ENCODE assay signal across 13 mouse cellular contexts in genomic region chr7:25721776-25722175, GRCm38 (mm10). TPM values are rescaled to one million over a fixed set of nuclear protein-coding genes. Genes with fewer than 3 reads are reported as not detected.
DNase-seq lines count a peak whose midpoint lies in the region; ATAC-seq and TF ChIP-seq lines count a peak whose summit lies in the region.
"Not testable (repeated sequence)": the region's sequence is repeated elsewhere in the genome, so short reads cannot be mapped to it uniquely, and the experiment has no call there.
"Had no signal": no experiment of that assay in that cellular context is flagged by ENCODE, and none has a peak within 500 bp of the region (broad histone marks: within the 10 kb centered on the region; RNA-seq: fewer than 3 reads in every experiment).

No protein-coding gene starts in this region.

- not testable (repeated sequence) for H3K9me3 ChIP-seq in G1E (replicated peaks); heart, embryonic 13.5 days; intestine, embryonic 16.5 days (ENCODE audit: control insufficient read depth, low read length); liver, embryonic 12.5 days (replicated peaks); liver, embryonic 15.5 days (replicated peaks)

- H3K27ac ChIP-seq in heart, embryonic 13.5 days (replicated peaks), result peak overlapping the region; percentile 48
- peak overlapping the region; percentile 10; the same call in 1 of the 2 replicates for H3K27ac ChIP-seq in intestine, embryonic 16.5 days (ENCODE audit: low read length)
- peak overlapping the region; percentile 77 for H3K27ac ChIP-seq in liver, embryonic 12.5 days
- H3K27ac ChIP-seq in liver, embryonic 15.5 days (replicated peaks), result peak overlapping the region; percentile 69

- DNase-seq in G1E (ENCODE audit: low spot score), result not testable (repeated sequence)
- DNase-seq in R1 (ENCODE audit: low read depth, low spot score), result peak; percentile 45

- H3K9ac ChIP-seq in heart, embryonic 13.5 days; intestine, embryonic 16.5 days (ENCODE audit: low read depth, low read length): not testable (repeated sequence)
- H3K9ac ChIP-seq in liver, embryonic 12.5 days, result peak overlapping the region; percentile 44; the same call in 1 of the 2 replicates
- H3K9ac ChIP-seq in liver, embryonic 15.5 days, result 0 out of 2 replicates have a peak overlapping the region, but pooled peaks have one; percentile 21

- not testable (repeated sequence) for H3K4me3 ChIP-seq in G1E (ENCODE audit: low read depth, low read length); heart, embryonic 13.5 days; intestine, embryonic 16.5 days (ENCODE audit: low read length); liver, embryonic 12.5 days; liver, embryonic 15.5 days (replicated peaks)

- not testable (repeated sequence) for H3K4me2 ChIP-seq in heart, embryonic 13.5 days; intestine, embryonic 16.5 days (ENCODE audit: low read depth, low read length)
- peak overlapping the region; percentile 39 for H3K4me2 ChIP-seq in liver, embryonic 12.5 days
- peak overlapping the region; percentile 23; the same call in 1 of the 2 replicates for H3K4me2 ChIP-seq in liver, embryonic 15.5 days

- not testable (repeated sequence) for H3K27me3 ChIP-seq in G1E (ENCODE audit: insufficient read depth, low read length); heart, embryonic 13.5 days (replicated peaks); intestine, embryonic 16.5 days (replicated peaks; ENCODE audit: control insufficient read depth, insufficient read depth, low read length); liver, embryonic 12.5 days (replicated peaks); liver, embryonic 15.5 days

- not testable (repeated sequence) for TF ChIP-seq CTCF in G1E (IDR thresholded peaks at IDR 0.05; ENCODE audit: low read depth, low read length)

- peak; percentile 28; the same call in 1 of the 2 replicates for ATAC-seq in G1E (ENCODE audit: extremely low read depth, insufficient number of reproducible peaks, low FRiP score, poor library complexity, severe bottlenecking)
- ATAC-seq in common myeloid progenitor, adult 5-6 weeks (replicated peaks; ENCODE audit: low read depth, poor library complexity, severe bottlenecking), result peak; percentile 17; the same call in 1 of the 2 replicates
- not testable (repeated sequence) for ATAC-seq in heart, embryonic 13.5 days (ENCODE audit: extremely low read depth, insufficient number of reproducible peaks, low FRiP score, low TSS enrichment); intestine, embryonic 16.5 days; liver, embryonic 15.5 days (ENCODE audit: insufficient read depth)
- peak; percentile 48; the same call in 1 of the 2 replicates for ATAC-seq in liver, embryonic 12.5 days
- ATAC-seq in megakaryocyte progenitor cell, adult 5-6 weeks (replicated peaks; ENCODE audit: poor library complexity), result peak; percentile 25

- peaks cover 73% of the 10 kb centered on the region for H3K4me1 ChIP-seq in G1E (ENCODE audit: insufficient read depth, low read depth, low read length)
- peaks cover 22% of the 10 kb centered on the region for H3K4me1 ChIP-seq in heart, embryonic 13.5 days
- peaks cover 18% of the 10 kb centered on the region for H3K4me1 ChIP-seq in intestine, embryonic 16.5 days (ENCODE audit: control insufficient read depth, insufficient read depth, low read length)
- H3K4me1 ChIP-seq in liver, embryonic 12.5 days, result peaks cover 54% of the 10 kb centered on the region
- peaks cover 52% of the 10 kb centered on the region for H3K4me1 ChIP-seq in liver, embryonic 15.5 days (replicated peaks)

- H3K36me3 ChIP-seq in G1E (replicated peaks), result peaks cover 80% of the 10 kb centered on the region
- peaks cover 67% of the 10 kb centered on the region for H3K36me3 ChIP-seq in heart, embryonic 13.5 days
- peaks cover 42% of the 10 kb centered on the region for H3K36me3 ChIP-seq in intestine, embryonic 16.5 days (ENCODE audit: control insufficient read depth, insufficient read depth, low read length)
- peaks cover 72% of the 10 kb centered on the region for H3K36me3 ChIP-seq in liver, embryonic 12.5 days
- H3K36me3 ChIP-seq in liver, embryonic 15.5 days (replicated peaks), result peaks cover 75% of the 10 kb centered on the region

RNA-seq across cellular contexts. Expression of gene Ccdc97, which starts 2.9 kb away (rescaled TPM):
- total RNA-seq in G1E (2014; fragmentation: Nextera tagmentation) (41.2 and 52.8 TPM in 2 replicates), G1E (2017) (10.7 and 11.7 TPM in 2 replicates)
- polyA plus RNA-seq in G1E (2012), result 63.1 and 65.3 TPM in 2 replicates
- total RNA-seq in common myeloid progenitor, adult 5-6 weeks (2017), result 11.9 and 17.5 TPM in 2 replicates
- polyA plus RNA-seq in heart, embryonic 13.5 days (2015; fragmentation: Nextera tagmentation; extraction: Ambion mirVana), result 19.7 and 22.1 TPM in 2 replicates
- polyA plus RNA-seq in intestine, embryonic 16.5 days (2015; fragmentation: Nextera tagmentation; extraction: Ambion mirVana), result 21.6 and 22.0 TPM in 2 replicates
- polyA plus RNA-seq in liver, embryonic 12.5 days (2016; fragmentation: Nextera tagmentation; extraction: Ambion mirVana), result 14.7 and 15.2 TPM in 2 replicates
- polyA plus RNA-seq in liver, embryonic 15.5 days (2015; fragmentation: Nextera tagmentation; extraction: Ambion mirVana), result 9.7 and 10.6 TPM in 2 replicates
- 25.1 and 27.4 TPM in 2 replicates for total RNA-seq in megakaryocyte progenitor cell, adult 5-6 weeks (2015)
- 10.5 and 18.3 TPM in 2 replicates for total RNA-seq in megakaryocyte progenitor cell, adult 5-6 weeks (2017)

RNA-seq across cellular contexts. Expression of gene Hnrnpul1, which starts 32.8 kb away (rescaled TPM):
- total RNA-seq in G1E (2014; fragmentation: Nextera tagmentation), result 364 and 375 TPM in 2 replicates
- 106 and 116 TPM in 2 replicates for total RNA-seq in G1E (2017)
- polyA plus RNA-seq in G1E (2012), result 382 and 453 TPM in 2 replicates
- total RNA-seq in common myeloid progenitor, adult 5-6 weeks (2017), result 128 and 173 TPM in 2 replicates
- polyA plus RNA-seq in heart, embryonic 13.5 days (2015; fragmentation: Nextera tagmentation; extraction: Ambion mirVana), result 38.1 and 38.8 TPM in 2 replicates
- 33.9 and 35.7 TPM in 2 replicates for polyA plus RNA-seq in intestine, embryonic 16.5 days (2015; fragmentation: Nextera tagmentation; extraction: Ambion mirVana)
- polyA plus RNA-seq in liver, embryonic 12.5 days (2016; fragmentation: Nextera tagmentation; extraction: Ambion mirVana), result 46.1 and 52.3 TPM in 2 replicates
- polyA plus RNA-seq in liver, embryonic 15.5 days (2015; fragmentation: Nextera tagmentation; extraction: Ambion mirVana), result 26.8 and 28.0 TPM in 2 replicates
- total RNA-seq in megakaryocyte progenitor cell, adult 5-6 weeks (2015), result 132 and 135 TPM in 2 replicates
- total RNA-seq in megakaryocyte progenitor cell, adult 5-6 weeks (2017), result 126 and 141 TPM in 2 replicates

RNA-seq across cellular contexts. Expression of gene Tgfb1, which starts 35.0 kb away (rescaled TPM):
- total RNA-seq in G1E (2014; fragmentation: Nextera tagmentation), result 390 and 397 TPM in 2 replicates
- total RNA-seq in G1E (2017), result 40.8 TPM in 2 replicates
- 1,473 and 1,799 TPM in 2 replicates for polyA plus RNA-seq in G1E (2012)
- total RNA-seq in common myeloid progenitor, adult 5-6 weeks (2017), result 47.9 and 84.6 TPM in 2 replicates
- 4.3 TPM in 2 replicates for polyA plus RNA-seq in heart, embryonic 13.5 days (2015; fragmentation: Nextera tagmentation; extraction: Ambion mirVana)
- polyA plus RNA-seq in intestine, embryonic 16.5 days (2015; fragmentation: Nextera tagmentation; extraction: Ambion mirVana), result 1.4 and 1.8 TPM in 2 replicates
- polyA plus RNA-seq in liver, embryonic 12.5 days (2016; fragmentation: Nextera tagmentation; extraction: Ambion mirVana), result 13.6 and 14.2 TPM in 2 replicates
- polyA plus RNA-seq in liver, embryonic 15.5 days (2015; fragmentation: Nextera tagmentation; extraction: Ambion mirVana), result 5.0 and 6.0 TPM in 2 replicates
- total RNA-seq in megakaryocyte progenitor cell, adult 5-6 weeks (2015), result 237 and 286 TPM in 2 replicates
- 35.7 and 35.8 TPM in 2 replicates for total RNA-seq in megakaryocyte progenitor cell, adult 5-6 weeks (2017)

RNA-seq across cellular contexts. Expression of gene B9d2, which starts 41.2 kb away (rescaled TPM):
- total RNA-seq in G1E (2014; fragmentation: Nextera tagmentation) (21.1 and 26.3 TPM in 2 replicates), G1E (2017) (49.8 and 65.1 TPM in 2 replicates)
- 119 and 131 TPM in 2 replicates for polyA plus RNA-seq in G1E (2012)
- 39.3 and 60.3 TPM in 2 replicates for total RNA-seq in common myeloid progenitor, adult 5-6 weeks (2017)
- 30.8 and 32.8 TPM in 2 replicates for polyA plus RNA-seq in heart, embryonic 13.5 days (2015; fragmentation: Nextera tagmentation; extraction: Ambion mirVana)
- polyA plus RNA-seq in intestine, embryonic 16.5 days (2015; fragmentation: Nextera tagmentation; extraction: Ambion mirVana), result 21.4 and 22.5 TPM in 2 replicates
- polyA plus RNA-seq in liver, embryonic 12.5 days (2016; fragmentation: Nextera tagmentation; extraction: Ambion mirVana), result 24.9 and 29.5 TPM in 2 replicates
- polyA plus RNA-seq in liver, embryonic 15.5 days (2015; fragmentation: Nextera tagmentation; extraction: Ambion mirVana), result 19.9 and 23.2 TPM in 2 replicates
- total RNA-seq in megakaryocyte progenitor cell, adult 5-6 weeks (2015), result 34.4 and 38.7 TPM in 2 replicates
- total RNA-seq in megakaryocyte progenitor cell, adult 5-6 weeks (2017), result 38.2 and 39.8 TPM in 2 replicates

RNA-seq across cellular contexts. Expression of gene Tmem91, which starts 46.8 kb away (rescaled TPM):
- total RNA-seq in G1E (2014; fragmentation: Nextera tagmentation), result 8.6 TPM in 1 of 2 replicates, not detected in the other
- 1.3 and 2.2 TPM in 2 replicates for total RNA-seq in G1E (2017)
- 3.6 TPM in 2 replicates for polyA plus RNA-seq in G1E (2012)
- 0.46 and 0.87 TPM in 2 replicates for total RNA-seq in common myeloid progenitor, adult 5-6 weeks (2017)
- 1.4 and 1.5 TPM in 2 replicates for polyA plus RNA-seq in heart, embryonic 13.5 days (2015; fragmentation: Nextera tagmentation; extraction: Ambion mirVana)
- 1.6 and 2.1 TPM in 2 replicates for polyA plus RNA-seq in intestine, embryonic 16.5 days (2015; fragmentation: Nextera tagmentation; extraction: Ambion mirVana)
- polyA plus RNA-seq in liver, embryonic 12.5 days (2016; fragmentation: Nextera tagmentation; extraction: Ambion mirVana), result 2.0 and 3.2 TPM in 2 replicates
- polyA plus RNA-seq in liver, embryonic 15.5 days (2015; fragmentation: Nextera tagmentation; extraction: Ambion mirVana), result 0.96 and 1.0 TPM in 2 replicates
- 0.69 and 1.0 TPM in 2 replicates for total RNA-seq in megakaryocyte progenitor cell, adult 5-6 weeks (2015)
- not detected in 2 replicates for total RNA-seq in megakaryocyte progenitor cell, adult 5-6 weeks (2017)
- total RNA-seq: gastrocnemius, adult 18-20 months; gastrocnemius, postnatal 36 days; heart, adult 2 months; heart, postnatal 25 days; hematopoietic stem cell, adult 5-6 weeks had no signal
- polyA plus RNA-seq: heart, adult 2 months had no signal

Comparison
In these comparisons a context has a peak if more than half of its experiments do, and no peak if none do; other contexts are left out.
1. H3K27ac ChIP-seq: peak in every context shown above with its lines; median percentile 77 in liver, embryonic 12.5 days; 69 in liver, embryonic 15.5 days; 48 in heart, embryonic 13.5 days; 10 in intestine, embryonic 16.5 days.
2. RNA of gene Tgfb1, which starts 35.0 kb away (polyA plus RNA-seq): 1,473 to 1,799 TPM in G1E; 13.6 to 14.2 TPM in liver, embryonic 12.5 days, 5.0 to 6.0 TPM in liver, embryonic 15.5 days, 4.3 TPM in heart, embryonic 13.5 days and 1.4 to 1.8 TPM in intestine, embryonic 16.5 days; every median in the first group is over 10 times any median in the second.